Mouse (Mus musculus): ENCODE data around the gene N4bp3.

N4bp3 gene

GRCm38 (mm10) chr11:51595459-51596083 lies 55.1 kb downstream of the N4bp3 start:
- no peak for DNase-seq (ENCODE audit: low spot score)

GRCm38 (mm10) chr11:51594715-51595350 lies 55.8 kb downstream of the N4bp3 start:
- peak; percentile 71 for DNase-seq (ENCODE audit: low spot score)

GRCm38 (mm10) chr11:51593849-51594248 lies 56.8 kb downstream of the N4bp3 start:
- DNase-seq (ENCODE audit: low spot score): no peak

GRCm38 (mm10) chr11:51593368-51593767 lies 57.3 kb downstream of the N4bp3 start:
- no peak for DNase-seq (ENCODE audit: low spot score)

Measured in MN1 (cell line).